In the genomic region with DNA sequence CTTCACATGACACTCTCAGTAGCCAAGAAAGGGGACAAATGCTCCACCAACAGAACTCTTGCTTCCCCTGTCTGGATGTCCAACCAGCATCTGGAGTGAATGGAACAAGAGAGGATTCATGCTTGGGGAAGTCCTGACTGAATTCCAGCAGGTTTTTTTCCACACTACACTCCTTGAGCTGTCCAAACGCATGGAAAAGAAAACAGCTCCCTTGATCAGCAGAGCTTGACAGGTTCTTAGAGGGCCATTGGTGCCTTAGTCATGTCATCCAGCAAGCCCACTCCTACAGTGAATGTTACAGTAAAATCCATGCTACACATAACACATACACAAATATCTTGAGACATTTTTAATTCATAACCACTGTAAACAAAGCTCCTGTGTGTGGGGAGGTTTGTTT, we compare ENCODE assay signal across 33 mouse cellular contexts.
"Had no signal": no experiment of that assay in that cellular context is flagged by ENCODE, and none has a peak within 500 bp of the region (broad histone marks: within the 10 kb centered on the region; RNA-seq: fewer than 3 reads in every experiment).

No protein-coding gene starts in this region.

- H3K9ac ChIP-seq: limb, embryonic 12.5 days; limb, embryonic 13.5 days; limb, embryonic 15.5 days; liver, embryonic 12.5 days; liver, embryonic 13.5 days; liver, embryonic 14.5 days; liver, embryonic 15.5 days; liver, postnatal 0 days; lung, embryonic 14.5 days; lung, embryonic 15.5 days; midbrain, embryonic 12.5 days; midbrain, embryonic 13.5 days; midbrain, embryonic 15.5 days; neural tube, embryonic 12.5 days; neural tube, embryonic 13.5 days had no signal

- H3K36me3 ChIP-seq: limb, embryonic 10.5 days; limb, embryonic 12.5 days; limb, embryonic 13.5 days; limb, embryonic 15.5 days; liver, embryonic 12.5 days; liver, embryonic 13.5 days; liver, embryonic 15.5 days; lung, embryonic 15.5 days; midbrain, embryonic 10.5 days; midbrain, embryonic 12.5 days; midbrain, embryonic 13.5 days; midbrain, embryonic 15.5 days; neural tube, embryonic 12.5 days; neural tube, embryonic 13.5 days had no signal

- H3K9me3 ChIP-seq: limb, embryonic 10.5 days; limb, embryonic 12.5 days; limb, embryonic 13.5 days; limb, embryonic 15.5 days; liver, embryonic 12.5 days; liver, embryonic 13.5 days; liver, embryonic 15.5 days; lung, embryonic 15.5 days; megakaryocyte, embryonic 14.5 days; midbrain, embryonic 10.5 days; midbrain, embryonic 12.5 days; midbrain, embryonic 13.5 days; midbrain, embryonic 15.5 days; neural tube, embryonic 12.5 days; neural tube, embryonic 13.5 days had no signal

- H3K4me1 ChIP-seq: limb, embryonic 10.5 days; limb, embryonic 12.5 days; limb, embryonic 13.5 days; limb, embryonic 15.5 days; liver, embryonic 12.5 days; liver, embryonic 13.5 days; liver, embryonic 15.5 days; lung, embryonic 15.5 days; megakaryocyte, embryonic 14.5 days; midbrain, embryonic 10.5 days; midbrain, embryonic 12.5 days; midbrain, embryonic 13.5 days; midbrain, embryonic 15.5 days; neural tube, embryonic 12.5 days; neural tube, embryonic 13.5 days had no signal

- H3K4me2 ChIP-seq: limb, embryonic 12.5 days; limb, embryonic 13.5 days; limb, embryonic 15.5 days; liver, embryonic 11.5 days; liver, embryonic 12.5 days; liver, embryonic 13.5 days; liver, embryonic 15.5 days; lung, embryonic 14.5 days; lung, embryonic 15.5 days; midbrain, embryonic 11.5 days; midbrain, embryonic 12.5 days; midbrain, embryonic 13.5 days; midbrain, embryonic 15.5 days; neural tube, embryonic 12.5 days; neural tube, embryonic 13.5 days had no signal

- H3K27me3 ChIP-seq: limb, embryonic 12.5 days; limb, embryonic 13.5 days; limb, embryonic 15.5 days; liver, embryonic 12.5 days; liver, embryonic 13.5 days; liver, embryonic 15.5 days; lung, embryonic 15.5 days; megakaryocyte, embryonic 14.5 days; midbrain, embryonic 12.5 days; midbrain, embryonic 13.5 days; midbrain, embryonic 15.5 days; neural tube, embryonic 12.5 days; neural tube, embryonic 13.5 days had no signal

- H3K4me3 ChIP-seq: limb, embryonic 10.5 days; limb, embryonic 12.5 days; limb, embryonic 13.5 days; limb, embryonic 15.5 days; liver, embryonic 12.5 days; liver, embryonic 13.5 days; liver, embryonic 15.5 days; lung, embryonic 15.5 days; megakaryocyte, embryonic 14.5 days; midbrain, embryonic 10.5 days; midbrain, embryonic 12.5 days; midbrain, embryonic 13.5 days; midbrain, embryonic 15.5 days; myocyte; neural tube, embryonic 12.5 days; neural tube, embryonic 13.5 days had no signal

- ATAC-seq: liver, embryonic 12.5 days; liver, postnatal 0 days; lung, postnatal 0 days; midbrain, embryonic 13.5 days; midbrain, embryonic 15.5 days; midbrain, embryonic 16.5 days had no signal

- DNase-seq: left cerebral cortex, postnatal 4 days; liver; liver, embryonic 13.5 days; liver, postnatal 0 days; lung, adult 18-20 months; lung, adult 2 months; lung, embryonic 14.5 days; lung, postnatal 10 days; lung, postnatal 14 days; lung, postnatal 36 days; lung, postnatal 4 days; midbrain, embryonic 14.5 days had no signal

- H3K27ac ChIP-seq: limb, embryonic 10.5 days; limb, embryonic 12.5 days; limb, embryonic 13.5 days; limb, embryonic 15.5 days; liver, embryonic 12.5 days; liver, embryonic 13.5 days; liver, embryonic 14.5 days; liver, embryonic 15.5 days; lung, embryonic 15.5 days; macrophage; midbrain, embryonic 10.5 days; midbrain, embryonic 12.5 days; midbrain, embryonic 13.5 days; midbrain, embryonic 15.5 days; neural tube, embryonic 12.5 days; neural tube, embryonic 13.5 days had no signal
